Mouse (Mus musculus) cerebellum, adult 18-20 months (tissue): ENCODE measurements around the gene Frmd5.
A peak's percentile ranks its signal among the peaks of the same experiment; 100 is the strongest.
"Not testable (repeated sequence)": the region's sequence is repeated elsewhere in the genome, so short reads cannot be mapped to it uniquely, and the experiment has no call there.

ENCODE experiments used
- DNase-seq, 2 experiments: peaks; one replicate each; pipeline ENCODE4 v3.0.0; 2021

Gene Frmd5

DNA sequence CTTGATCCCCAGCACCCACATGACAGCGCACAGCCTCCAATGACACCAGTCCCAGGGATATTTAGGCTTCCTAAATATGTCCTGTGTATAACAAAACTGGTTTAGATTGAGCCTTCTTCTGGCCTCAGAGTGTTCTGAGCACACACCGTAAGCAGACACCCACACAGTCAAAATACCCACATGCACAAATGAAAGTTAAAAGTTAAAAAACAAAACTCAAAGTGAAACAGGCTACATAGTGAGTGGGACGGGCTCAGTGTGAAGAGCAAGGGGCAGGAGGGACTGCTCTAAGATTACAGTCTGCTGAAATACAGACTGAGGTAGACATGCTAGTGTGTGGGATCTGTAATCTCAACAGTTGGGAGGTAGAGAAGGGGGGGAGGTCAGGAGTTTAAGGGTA, 236.8 kb downstream of the Frmd5 start:
- no peak for DNase-seq

DNA sequence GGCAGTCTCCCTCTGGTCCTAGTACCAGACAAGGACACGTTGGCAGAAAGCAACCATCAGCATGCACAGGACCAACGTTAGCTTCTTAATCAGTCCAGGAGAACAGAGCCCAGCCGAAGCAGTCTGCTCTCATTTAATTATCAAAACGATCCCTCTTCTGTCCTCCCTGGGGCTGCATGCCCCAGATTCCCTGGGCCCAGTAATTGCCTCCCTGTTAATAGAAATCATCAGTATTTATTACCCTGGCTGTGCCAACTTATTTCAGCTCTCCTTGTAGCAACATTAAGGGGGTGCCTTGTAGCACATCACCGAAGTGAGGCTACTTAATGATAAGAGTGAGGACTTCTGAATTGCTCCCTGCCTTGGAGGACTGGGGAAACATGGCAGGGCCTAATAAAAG, 241.0 kb downstream of the Frmd5 start:
- no peak for DNase-seq

- no peak for DNase-seq
Measured at GRCm38 (mm10) chr2:121563117-121563516, 243.8 kb downstream of the Frmd5 start.

- DNase-seq = peak in 1 of 2 experiments; percentile 10
Measured at GRCm38 (mm10) chr2:121551271-121551670, 255.6 kb downstream of the Frmd5 start.

DNA sequence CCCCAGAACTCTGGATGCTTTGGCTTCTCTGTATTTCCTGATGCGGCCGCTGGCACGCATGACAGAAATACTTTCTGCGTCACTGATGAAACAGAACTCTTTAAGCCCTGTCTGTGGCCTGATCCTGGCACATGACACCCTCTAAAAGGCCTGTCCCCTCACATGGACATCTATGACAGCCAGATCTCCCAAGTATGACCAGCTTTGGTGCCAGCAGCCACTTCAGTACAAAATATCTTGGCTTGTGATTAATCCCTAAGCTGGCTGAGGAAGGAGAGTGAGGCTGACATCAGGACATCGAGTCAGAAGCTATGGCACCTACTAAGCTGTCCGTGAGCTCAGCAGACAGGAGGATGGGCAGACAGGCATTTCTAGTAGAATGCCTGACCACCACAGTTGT, 257.3 kb downstream of the Frmd5 start:
- DNase-seq = no peak

DNA sequence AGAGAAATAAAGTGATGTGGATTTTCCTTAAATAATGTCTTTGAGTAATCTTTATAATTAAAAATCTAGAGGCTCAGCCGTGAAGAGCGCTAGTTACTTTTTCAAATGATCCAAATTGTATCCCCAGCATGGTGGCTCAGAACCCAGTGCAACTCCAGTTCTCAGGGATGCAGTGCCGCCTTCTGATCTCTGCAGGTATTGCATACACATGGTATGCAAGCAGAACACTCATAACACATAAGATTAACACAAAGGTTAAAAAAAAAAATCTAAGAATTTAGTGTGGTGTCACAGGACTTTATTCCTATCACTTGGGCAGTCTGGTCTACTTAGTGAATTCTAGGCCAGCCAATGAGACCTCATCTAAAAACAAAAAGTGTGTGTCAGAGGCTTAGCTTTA, 262.1 kb downstream of the Frmd5 start:
- no peak for DNase-seq

DNA sequence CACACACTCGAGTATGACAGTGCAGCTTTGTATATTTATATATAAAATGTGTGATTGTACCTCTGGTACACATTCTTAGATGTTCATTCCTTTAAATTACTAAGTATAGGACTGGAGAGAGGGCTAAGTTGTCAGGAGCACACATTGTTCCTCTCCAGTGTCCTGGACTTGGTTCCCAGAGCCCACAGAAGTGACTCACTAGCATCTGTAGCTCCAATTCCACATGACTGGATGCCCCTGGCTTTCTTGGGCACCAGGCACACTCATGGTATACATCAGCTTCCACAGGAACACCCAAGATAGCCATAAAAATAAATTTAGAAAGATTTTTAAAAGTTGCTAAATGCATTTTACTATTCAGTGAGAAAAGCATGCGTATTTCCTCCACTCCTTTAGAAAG, 281.8 kb downstream of the Frmd5 start:
- DNase-seq = no peak

DNA sequence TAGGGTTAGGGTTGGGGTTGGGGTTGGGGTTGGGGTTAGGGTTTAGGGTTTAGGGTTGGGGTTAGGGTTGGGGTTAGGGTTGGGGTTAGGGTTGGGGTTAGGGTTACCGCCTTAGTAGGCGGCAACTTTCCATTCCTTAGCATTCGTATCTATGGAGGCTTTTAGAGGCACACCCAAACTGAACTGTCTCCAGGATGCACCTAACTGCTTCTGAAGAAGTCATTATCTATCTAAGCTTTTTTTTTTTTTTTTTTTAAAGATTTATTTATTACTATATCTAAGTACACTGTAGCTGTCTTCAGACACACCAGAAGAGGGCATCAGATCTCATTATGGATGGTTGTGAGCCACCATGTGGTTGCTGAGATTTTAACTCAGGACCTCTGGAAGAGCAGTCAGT, 284.1 kb downstream of the Frmd5 start:
- DNase-seq = not testable (repeated sequence)

- no peak for DNase-seq
Measured at GRCm38 (mm10) chr2:121522006-121522405, 284.9 kb downstream of the Frmd5 start.

GRCm38 (mm10) chr2:121518711-121519110, 288.2 kb downstream of the Frmd5 start:
- DNase-seq = not testable (repeated sequence)

- DNase-seq = no peak
Measured at GRCm38 (mm10) chr2:121518106-121518505, 288.8 kb downstream of the Frmd5 start.

DNA sequence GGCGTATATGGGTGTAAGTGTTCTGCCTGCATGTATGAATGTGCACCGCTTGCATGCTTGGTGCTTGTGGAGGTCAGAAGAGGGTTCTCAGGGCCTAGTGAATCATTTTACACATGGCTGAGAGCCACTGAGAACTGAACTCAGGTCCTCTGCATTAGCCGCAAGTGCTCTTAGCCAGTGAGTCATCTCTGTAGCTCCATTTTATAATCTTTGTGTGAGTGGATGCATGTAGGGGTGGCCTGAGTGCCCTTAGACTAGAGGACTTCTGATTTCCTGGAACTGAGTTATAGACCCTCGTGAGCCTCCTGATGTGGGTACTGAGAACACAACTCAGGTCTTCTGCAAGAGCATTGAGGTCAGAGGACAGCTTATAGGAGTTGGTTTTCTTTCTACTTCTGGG, 292.7 kb downstream of the Frmd5 start:
- DNase-seq = no peak

DNA sequence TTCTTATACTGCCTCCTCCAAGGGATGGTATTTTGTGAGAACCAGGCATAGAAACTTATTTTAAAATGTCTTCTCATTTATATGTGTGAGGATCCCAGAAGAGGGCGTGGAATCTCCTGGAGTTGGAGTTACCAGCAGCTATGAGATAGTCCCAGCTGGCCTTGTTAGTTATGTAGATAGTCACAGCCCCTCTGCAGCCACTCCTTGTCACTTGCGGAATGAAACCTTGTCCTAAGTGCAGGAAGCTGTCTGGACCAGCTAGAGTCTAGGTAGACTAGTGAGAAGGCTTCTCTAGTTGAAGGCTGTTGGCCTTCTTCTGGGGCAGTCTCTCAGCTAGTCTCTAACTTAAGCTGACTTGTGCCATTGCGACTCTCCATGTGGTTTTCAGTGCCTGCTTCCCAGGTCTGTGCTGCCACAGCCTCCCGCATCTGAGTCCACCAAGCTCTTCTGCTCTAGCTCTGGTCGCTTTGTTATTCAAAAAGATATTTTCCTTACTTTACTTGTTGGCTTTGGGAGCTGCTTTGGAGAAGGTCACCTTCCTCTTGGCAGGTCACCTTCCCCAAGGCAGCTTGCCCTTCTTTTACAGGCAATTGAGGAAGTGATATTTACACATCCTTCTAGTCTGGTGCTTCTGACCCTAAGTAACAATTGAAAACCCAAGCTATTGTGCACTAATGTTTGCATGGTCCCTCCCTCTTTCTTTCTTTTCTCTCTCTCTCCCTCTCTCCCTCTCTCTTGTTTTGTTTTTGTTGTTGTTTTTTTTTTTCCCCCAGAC, 293.7 kb downstream of the Frmd5 start:
- not testable (repeated sequence) for DNase-seq

- no peak for DNase-seq
Measured at GRCm38 (mm10) chr2:121511401-121511800, 295.5 kb downstream of the Frmd5 start.

- peak; percentile 28 to 47 for DNase-seq
Measured at GRCm38 (mm10) chr2:121509584-121509983, 297.3 kb downstream of the Frmd5 start.

DNA sequence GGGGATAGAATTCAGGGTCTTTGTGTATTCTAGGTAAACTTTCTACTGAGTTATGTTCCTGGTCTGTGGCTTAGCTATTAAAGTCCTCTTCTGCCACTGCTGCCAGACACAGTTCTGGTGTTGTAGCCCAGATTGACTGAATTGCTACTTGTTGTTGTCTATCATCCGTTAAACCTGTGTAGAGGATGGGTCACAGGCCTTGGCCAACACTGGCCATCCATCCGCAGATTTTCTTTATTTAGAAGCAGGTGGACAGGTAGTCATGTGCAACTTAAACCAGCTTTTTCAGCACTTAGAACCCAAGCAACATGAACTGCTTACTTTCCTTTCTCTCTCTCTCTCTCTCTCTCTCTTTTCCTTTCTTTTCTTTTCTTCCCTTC, 298.9 kb downstream of the Frmd5 start:
- DNase-seq = no peak

GRCm38 (mm10) chr2:121507173-121507950, 299.5 kb downstream of the Frmd5 start:
- no peak for DNase-seq

DNA sequence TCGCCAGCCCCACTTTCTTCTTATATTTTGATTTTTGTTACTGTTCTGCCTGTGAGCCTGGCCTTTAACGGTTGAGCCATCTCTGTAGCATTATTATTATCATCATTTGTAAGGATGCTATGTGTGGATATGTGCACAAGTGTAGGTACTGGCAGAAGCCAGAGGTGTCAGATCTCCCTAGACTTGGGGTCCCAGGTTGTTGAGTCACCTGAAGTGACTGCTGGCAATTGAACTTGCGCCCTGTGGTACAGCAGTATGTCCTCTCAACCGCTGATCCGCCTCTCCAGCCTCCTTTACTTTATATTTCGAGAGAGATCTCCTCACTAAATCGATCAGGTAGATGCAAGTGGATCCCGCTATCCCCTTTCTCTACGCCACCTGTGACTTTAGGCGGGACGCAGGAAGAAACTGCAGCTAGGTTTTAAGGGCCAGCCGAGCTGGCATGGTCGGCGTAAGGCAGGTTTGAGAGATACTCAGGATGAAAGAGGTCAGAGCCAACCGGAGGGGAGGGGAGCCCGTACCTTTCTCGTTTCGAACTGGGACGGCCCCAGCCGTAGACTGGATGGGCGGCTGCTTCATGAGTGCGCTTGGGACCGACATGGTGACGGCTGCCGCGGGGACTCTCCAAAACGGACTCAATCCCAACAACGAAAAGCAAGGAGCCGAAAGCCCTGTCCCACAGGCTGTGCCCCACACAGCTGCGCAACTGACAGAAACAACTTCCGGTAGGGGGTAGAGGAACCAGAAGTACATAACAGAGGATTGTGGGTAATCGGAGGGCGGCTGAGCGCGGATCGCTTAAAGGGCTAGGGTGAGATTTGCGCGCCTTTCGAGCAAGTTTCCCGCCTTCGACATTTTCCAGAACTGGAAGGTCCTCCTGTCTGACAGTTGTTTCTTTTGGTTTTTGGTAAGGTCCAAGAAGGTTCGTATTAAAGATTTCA, 300.7 kb downstream of the Frmd5 start, which contains the start of the genes Mfap1a and Wdr76:
Mfap1a (minus strand) TSS at position 724 of the 941 bp plus-strand sequence.
Wdr76 (plus strand) TSS at position 782 of the 941 bp plus-strand sequence.
- DNase-seq = peak; percentile 83 to 88

DNA sequence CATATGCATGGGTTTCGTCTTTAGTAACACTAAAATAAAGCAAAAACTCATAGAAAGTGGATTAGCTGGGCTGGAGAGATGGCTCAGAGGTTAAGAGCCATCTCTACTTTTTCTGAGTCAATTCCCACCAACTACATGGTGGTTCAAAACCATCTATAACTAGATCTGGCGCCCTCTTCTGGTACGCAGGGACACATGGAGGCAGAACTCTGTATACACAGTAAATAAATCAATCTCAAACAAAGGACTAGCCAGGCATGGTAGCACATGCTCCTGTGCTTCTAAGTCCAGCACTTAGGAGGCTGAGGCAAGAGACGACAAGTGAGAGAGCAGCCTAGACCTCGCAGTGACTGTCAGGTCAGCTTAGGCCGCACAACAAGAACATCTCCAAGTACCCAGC, 305.3 kb downstream of the Frmd5 start:
- DNase-seq = not testable (repeated sequence)
